Mouse (Mus musculus): Measurements from ENCODE around the gene Socs4.

The Socs4 gene

DNA sequence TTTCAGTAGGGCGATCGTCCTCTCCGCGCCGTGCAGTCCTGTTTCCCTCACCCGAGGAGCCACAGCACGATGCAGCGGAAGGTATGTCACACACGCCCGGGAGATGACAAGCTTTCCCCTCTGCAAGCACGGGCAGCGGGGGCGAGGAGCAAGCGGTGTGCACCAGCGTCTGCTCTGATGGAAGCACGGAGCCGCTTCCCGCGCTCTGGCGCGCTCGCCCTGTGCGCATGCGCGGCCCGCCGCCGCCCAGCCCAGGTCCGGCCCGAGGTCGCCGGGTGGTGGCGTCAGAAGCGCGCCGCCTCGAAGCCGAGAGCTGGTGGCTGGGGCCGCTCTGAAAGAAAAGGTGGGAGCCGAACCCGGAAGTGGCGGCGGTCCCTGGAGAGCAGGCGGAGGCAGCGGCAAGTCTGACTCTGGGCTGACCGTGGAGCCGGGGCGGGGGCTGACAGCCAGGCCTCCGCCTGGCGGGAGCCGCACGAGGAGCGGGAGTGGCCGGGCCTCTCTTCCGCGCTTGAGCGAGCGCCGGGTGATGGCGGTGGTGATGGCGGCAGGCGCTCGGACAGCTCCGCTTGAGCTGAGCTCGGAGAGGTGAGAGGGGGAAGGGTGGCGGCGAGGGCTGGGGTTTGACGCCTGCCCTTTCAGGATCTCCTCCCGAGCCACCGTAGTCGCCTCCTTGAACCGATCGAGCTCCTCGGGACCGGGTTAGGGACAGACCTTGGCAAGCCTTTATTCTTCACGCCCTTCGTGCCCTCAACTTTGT, at the start of gene Socs4, which contains the start of gene Wdhd1:
Socs4 (plus strand) TSS at position 295 of the 757 bp plus-strand sequence.
Wdhd1 (minus strand) TSS at position 221 of the 757 bp plus-strand sequence.
- peak; percentile 95 for DNase-seq

DNA sequence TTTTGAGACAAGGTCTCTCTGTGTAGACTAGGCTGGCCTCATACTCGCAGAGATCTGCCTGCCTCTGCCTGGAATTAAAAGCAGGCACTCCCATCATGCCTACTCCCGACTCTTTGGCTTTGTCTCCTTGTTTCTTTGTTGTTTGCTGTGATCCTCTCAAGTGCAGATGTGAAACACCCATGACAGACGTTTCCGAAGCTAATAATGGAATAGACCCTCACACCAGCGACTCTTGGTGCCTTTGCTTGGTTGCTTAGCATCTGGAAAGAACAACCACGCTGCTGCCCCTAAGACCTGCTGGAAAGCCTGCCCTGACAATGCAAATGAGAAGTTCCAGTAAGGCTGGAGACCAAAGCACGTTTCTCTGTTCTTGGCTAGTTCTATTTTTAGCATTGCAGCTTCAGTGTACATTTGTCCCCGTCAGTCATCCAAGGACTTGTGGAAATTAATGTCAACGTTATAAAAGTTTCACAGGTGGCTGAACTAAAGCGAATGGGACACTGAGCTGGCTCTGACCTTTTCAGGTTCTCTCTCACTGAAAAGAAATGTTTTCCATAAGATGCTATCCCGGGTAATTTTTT, 46.8 kb upstream of the Socs4 start:
- no peak for DNase-seq

DNA sequence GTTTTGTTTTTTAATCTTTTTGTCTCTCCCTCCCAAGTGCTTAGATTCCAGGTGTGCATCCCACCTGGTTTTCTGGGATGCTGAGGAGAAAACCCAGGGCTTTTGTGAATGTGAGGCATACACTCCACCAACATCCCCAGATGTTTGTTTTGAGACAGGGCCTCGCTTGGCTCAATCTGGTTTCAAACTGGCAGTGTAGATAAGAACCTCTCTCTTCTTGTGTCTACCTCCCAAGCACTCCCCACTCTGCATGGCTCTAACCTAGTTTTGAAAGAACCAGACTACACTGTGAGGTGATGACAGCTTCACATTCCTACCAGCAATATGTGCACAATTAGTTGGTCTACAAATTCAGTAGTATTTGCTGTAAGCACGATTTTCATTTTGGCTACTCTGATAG, 43.1 kb upstream of the Socs4 start:
- no peak for DNase-seq

DNA sequence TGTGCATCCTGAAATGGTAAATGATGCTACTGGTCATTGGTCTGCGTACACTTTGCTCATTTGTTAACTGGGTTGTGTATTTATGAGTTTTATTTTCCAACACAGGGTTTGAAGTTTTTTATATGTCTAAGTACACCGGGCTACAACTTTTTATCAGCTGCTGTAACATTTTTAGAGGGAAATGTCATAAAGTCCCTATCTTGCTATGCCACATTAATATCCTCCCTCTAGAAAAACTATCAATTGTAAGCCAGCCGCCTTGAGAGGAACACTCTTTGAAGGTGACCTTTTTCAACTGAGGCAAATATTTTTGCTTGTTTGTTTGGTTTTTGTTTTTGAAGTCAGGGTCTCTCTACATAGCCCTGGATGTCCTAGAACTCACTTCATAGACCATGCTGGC, 42.7 kb upstream of the Socs4 start:
- no peak for DNase-seq

DNA sequence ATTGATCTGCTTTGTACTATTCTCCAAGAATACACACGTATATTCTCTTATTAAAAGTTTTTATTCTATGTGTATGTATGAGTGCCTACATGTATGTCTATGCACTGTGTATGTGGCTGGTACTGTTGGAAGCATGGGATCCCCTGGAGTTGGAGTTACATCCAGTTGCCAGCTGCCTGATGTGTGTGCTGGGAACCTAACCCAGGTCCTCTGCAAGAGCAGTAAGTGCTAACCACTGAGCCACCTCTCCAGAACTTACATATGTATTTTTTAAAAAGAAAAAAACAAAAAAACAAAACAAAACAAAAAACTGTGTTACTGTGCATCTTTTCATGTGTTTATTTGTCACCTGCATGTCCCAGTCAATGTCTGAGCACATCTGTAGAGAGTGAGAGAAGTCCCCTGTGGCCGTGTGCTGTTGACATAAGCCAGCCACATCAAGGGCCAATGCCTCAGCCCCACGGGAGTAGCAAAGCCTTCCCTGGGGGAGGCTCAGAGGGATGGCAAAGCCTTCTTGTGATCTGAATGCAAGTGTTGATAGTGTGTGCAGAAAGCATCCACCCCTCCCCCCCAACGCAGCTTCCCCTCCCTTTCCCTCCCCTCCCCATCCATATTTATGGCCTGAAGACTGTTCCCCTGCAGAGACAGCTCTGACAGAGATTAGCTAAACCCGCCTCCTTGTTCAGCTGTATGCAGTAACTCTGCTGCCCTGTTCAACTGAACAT, 42.0 kb upstream of the Socs4 start:
- DNase-seq: no peak

DNA sequence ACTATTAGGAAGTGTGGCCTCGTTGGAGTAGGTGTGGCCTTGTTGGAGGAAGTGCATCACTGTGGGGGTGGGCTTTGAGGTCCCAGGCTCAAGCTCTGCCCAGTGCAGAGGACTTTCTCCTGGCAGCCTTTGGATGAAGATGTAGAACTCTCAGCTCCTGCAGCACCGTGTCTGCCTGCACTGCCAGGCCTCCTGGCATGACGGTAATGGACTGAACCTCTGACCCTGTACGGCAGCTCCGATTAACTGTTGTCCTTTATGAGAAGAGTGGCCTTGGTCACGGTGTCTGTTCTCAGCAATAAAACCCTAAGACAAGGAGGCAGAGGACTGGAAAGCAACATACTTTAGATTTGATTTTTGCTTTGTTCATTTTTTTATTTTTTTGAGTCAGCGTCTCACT, 40.2 kb upstream of the Socs4 start:
- no peak for DNase-seq

DNA sequence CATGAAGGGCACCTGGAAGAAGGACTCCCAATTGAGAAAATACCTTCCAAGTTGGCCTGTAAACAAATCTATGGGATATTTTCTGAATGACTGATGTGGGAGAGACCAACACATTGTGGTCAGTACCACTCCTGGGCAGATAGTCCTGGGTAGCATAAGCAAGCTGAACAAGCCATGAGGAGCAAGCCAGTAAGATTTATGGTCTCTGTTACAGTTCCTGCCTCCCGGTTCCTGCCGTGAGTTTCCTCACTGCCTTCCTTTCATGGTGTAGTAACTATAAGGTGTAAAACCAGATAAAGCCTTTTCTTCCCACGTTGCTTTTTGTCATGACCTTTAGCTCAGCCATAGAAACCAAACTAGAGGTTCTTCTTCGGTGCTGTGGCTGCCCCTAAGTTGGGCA, 39.4 kb upstream of the Socs4 start:
- no peak for DNase-seq

DNA sequence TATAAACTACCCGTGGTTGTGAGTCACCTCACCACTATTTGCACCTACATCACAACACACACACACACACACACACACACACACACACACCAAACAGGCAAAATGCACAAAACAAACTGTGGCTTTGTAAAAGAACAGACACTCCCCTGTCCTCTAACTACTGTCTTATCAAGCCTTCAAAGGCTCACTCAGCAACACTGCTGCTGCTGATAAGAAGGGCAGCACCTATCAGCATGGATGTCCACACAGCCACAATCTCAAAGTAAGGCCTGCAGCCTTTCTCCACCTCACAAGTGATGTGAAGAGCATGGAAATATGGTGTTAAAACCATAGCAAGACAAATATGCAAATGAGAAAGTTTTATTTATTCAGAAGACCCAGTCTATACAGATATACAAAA, 36.1 kb upstream of the Socs4 start:
- no peak for DNase-seq

DNA sequence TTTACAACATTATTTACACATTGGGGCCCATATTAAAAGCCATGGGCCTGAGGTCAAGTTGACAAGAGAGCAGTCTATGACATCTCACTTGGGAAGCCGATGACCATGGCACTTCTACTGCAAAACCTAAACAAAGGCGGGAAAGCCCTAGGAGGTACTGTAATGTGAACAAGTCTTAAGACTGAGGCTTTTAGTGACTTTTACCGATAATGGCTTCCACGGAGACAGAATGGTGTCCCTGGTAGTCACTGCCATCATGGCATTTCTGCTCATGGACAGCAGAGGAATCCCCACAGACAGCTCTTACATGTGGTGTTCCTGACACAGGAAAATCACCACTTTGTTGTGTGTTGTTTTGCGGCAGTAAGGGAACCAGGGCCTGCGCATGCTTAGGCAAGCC, 35.7 kb upstream of the Socs4 start:
- no peak for DNase-seq

DNA sequence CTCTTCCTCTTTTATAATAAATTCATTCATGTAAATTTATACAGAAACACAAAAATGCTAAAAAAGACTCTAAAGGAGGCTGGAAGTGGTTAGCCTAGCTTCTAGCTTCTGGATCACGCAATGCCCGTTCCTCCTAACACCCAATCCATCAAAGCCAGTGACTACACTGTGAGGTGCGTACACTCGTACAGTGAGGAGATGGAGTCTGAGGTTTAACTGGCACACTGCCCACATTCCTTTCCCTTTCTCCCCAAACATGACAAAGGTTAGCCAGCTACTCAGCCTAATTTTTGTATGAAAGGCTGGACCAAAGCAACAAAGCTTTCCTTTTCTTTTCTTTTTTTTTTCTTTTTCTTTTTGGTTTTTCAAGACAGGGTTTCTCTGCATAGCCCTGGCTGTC, 34.0 kb upstream of the Socs4 start:
- DNase-seq: peak; percentile 31

DNA sequence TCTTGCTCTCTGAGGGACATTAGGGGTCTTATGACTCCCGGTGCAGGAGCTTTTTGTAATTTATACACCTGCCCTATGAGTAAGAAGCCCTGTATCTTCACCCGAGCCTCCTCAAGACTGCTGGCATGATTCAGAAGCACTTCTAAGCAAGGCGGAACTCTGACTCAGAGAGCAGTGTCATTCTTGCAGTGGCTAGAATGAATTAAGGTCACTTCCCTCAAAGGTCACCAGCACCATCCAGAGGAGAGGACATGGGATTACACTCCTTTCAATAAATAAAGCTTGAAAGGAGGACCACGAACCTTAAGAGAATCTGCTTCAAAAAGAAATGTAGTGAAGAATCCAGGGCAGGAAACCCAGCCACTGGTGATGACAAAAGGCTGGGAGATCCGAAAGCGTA, 26.9 kb upstream of the Socs4 start:
- peak; percentile 15 for DNase-seq

DNA sequence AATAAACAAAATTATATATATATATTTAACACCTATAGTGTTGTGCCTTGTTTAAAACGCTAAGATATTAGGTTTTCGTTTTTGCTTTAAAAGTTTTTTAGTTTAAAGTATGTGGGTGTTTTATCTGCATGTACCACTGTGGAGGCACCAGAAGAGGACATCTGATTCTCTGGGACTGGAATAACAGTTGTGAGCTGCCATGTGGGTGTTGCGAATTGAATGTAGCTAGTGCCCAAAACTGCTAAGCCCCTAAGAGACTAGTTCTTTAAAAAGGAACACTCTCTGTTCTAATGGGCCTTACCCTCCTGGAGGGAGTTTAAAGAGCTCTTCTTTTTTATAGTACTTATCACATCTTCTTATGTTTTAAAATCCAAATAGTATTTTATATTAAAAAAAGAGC, 11.9 kb upstream of the Socs4 start:
- DNase-seq: no peak

DNA sequence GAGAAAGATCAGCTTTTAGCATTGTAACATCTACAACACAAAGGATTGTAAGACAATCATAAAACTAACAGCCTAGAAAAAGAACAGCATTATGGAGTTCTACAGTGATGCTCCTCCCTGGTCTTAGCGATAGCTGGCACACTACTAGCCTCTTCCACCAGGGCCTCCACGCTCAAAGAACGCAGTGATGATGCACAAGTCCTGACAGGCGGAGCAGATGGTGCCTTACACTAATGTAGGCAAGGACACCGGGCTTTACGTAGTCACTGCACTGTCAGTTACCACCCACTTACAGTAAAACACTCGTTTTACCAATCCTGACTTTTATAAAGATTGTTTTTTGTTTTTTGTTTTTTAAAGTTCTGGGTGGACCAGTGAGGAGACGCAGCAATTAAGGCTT, 10.9 kb upstream of the Socs4 start:
- no peak for DNase-seq

DNA sequence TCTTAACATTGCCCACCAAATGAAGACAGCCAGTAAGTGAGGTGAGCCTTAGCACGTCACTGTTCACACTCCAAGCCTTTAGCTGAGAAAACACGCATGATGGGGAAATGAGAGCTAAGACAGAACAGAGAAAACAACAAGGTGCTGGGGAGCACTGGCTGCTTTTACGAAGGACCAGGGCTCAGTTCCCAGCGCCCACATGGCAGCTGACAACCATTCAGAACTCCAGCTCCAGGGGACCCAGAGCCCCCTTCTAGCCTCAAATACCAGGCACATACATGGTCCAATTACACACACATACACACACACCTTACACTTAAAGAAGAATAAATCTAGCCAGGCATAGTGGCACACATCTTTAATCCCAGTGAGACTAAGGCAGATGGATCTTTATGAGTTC, 7.7 kb upstream of the Socs4 start:
- no peak for DNase-seq

DNA sequence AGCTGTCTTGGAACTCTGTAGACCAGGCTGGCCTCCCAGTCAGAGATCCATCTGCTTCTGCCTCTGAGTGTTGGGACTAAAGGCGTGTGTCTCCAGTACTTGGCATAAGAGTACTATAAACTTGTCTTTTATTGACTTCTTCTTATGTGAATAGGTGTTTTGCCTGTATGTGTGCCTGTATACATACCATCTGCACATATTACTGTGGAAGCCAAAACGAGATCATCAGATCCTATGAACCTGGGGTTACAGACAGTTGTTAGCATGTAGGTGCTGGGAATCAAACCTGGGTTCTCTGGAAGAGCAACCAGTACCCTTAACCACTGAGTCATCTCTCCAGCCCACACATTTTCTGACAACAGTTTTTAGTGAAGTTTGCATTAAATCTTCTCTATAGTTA, 7.0 kb upstream of the Socs4 start:
- DNase-seq: no peak

DNA sequence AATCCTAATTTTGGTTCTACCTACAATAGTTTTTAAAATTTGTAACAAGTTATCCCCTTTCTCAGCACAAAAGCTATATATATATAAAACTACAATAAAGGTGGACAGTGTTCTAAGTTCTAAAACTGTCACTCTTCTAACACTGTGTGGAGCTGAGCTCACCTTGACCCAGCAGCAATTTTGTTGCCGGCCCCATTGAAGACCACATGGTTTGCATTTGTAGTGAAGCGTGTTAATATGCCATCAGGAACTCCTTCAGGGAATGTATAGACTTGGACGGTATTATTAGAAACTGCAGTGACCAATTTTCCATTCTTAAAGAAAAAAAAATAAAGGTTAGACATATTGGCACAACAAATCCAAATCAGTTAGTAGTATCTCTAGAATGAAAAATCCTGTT, 3.0 kb upstream of the Socs4 start:
- no peak for DNase-seq

DNA sequence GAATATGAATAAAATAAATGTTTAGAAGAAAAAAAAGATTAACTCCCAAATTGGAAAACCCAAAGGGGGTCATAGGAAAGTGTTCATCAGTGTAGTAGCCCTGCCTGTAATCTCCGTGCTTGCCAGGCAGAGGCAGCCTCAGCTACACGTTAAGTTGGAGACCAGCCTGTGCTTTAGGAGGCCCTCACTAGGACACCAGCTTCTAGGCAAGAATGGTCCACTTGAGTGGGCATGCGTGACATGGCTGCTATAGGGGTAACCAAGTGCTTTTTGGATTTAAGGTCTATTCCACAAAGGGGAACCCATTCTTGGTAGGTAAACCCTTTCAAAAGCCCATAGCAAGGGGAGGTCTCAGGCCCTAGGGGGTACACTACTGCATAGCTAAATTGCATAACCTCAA, 1.3 kb upstream of the Socs4 start:
- DNase-seq: no peak

DNA sequence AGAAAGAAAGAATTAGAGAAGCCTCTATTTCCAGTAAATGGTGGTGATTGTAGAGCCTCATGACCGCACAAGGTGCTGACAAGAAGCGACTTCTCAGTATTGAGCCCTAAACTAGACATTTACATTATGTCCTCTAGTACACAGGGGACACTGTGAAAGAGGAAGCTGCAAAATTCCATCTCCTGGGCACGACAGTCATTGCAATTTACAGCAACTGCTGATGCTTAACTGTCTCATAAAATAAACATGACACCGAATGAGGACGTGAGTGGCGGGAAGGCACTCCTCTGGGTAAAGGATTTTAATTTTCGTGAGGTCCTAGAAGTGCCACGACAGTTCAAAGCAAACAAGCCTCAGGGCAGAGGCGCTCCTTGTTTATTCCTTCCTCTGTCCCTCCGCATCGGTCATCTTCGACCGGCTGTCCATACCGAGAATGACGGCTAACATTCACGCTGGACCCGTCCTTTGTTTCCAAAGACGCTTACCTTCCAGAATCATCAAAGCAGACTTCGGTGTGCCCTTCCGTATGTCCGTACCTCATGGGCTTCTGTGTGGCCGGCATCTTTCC, 611 bp upstream of the Socs4 start:
- peak; percentile 10 for DNase-seq

DNA sequence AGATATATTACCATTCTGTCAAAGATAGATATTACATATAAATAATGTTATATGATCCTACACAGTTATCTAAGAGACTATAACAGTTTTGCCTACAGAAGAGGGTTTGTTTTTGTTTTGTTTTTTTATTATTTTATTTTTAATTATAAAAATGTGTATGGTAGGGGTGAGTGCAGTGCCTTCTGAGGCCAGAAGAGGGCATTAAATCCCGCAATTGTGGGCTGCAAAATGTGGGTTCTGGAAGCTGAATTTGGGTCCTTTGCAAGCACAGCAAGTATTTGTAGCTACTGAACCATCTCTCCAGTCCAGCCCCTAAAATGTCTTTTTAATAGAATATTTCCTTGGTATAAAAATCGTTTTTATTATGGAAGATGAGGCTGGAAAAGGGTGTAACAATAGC, 2.3 kb downstream of the Socs4 start:
- no peak for DNase-seq

DNA sequence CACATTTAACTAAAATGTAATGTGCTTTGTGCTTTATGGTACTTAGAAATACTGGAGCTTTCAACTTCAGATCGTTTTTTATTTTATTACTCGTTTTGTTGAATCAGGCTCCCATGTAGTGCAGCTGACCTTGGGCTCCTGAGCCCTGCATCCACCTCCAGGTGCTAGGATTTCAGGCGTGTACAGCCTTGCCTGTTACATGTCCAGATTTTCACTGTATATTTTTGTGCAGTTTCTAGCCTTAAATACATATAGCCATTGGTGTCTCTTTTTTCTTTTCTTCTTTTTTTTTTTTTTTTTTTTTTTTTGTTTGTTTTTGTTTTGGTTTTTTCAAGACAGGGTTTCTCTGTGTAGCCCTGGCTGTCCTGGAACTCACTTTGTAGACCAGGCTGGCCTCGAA, 4.8 kb downstream of the Socs4 start:
- no peak for DNase-seq

DNA sequence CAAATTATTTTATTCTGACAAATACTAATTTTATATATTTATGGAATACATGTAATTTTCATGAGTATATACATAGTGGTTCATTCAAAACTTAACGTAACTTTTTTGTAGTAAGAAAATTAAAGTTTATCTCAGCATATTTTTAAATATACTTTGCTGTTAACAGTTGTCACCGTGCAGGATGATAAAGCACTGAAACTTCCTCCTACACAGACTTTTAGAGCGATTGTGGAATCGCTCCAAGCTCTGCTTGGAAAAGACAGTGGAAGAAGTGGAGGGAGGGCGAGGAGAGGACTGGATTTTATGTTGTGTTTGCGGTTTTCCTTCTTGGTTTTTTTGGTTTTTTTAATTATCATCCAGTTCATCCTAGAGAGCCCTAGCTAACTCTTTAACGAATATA, 6.8 kb downstream of the Socs4 start:
- no peak for DNase-seq

DNA sequence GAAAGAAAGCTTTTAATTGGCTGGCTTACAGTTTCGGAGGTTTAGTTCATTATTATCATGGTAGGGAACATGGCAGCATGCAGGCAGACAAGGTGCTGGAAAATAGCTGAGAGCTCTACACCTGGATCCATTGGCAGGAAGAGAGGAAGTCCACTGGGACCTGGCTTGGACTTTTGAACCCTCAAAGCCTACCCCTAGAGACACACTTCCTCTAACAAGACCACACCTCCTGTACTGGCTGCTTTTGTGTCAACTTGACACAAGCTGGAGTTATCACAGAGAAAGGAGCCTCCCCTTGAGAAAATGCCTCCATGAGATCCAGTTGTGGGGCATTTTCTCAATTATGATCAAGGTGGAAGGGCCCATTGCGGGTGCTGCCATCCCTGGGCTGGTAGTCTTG, 8.5 kb downstream of the Socs4 start:
- no peak for DNase-seq

DNA sequence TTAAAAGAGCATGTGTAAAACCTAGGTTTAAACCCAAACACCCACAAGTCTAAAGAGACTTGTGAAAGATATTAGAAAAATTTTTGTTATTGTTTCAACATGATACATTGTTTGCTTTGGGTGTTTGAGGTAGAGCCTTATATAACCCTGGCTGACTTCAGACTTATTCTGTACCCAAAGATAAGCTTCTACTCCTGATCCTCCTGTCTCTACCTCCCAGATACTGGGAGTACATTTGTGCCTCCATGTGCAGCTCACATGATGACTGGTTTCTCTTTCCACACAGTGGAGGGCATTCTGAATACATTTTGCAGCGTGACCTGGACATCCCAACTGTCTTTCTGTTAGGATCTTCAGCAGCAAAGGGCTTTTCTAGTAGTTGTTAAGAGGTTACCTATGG, 9.5 kb downstream of the Socs4 start:
- DNase-seq: no peak

DNA sequence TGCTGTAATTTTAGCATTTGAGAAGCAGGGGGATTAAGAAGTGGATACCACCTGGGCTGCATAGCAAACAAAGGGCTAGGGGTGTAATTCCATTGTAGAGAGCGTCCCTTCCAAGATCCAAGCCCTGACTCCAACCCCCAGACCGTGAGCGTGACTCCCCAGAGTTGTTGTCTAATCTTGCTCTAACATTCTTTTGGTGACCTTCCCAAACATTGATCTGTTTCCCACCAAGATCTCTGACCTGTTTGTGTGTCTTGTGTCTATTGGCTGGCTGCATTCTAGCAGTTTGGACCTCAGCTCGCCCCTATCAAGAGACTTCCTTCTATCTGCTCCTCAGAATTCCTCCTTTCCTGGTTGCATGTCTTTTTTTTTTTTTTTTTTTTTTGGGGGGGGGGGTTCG, 10.3 kb downstream of the Socs4 start:
- no peak for DNase-seq

All from lung, postnatal 36 days (tissue).